Mouse (Mus musculus) right cerebral cortex, postnatal 10 days (tissue): ENCODE results near the gene Anp32a.

Experiments used
- DNase-seq, 2 experiments: peaks; one replicate each; pipeline ENCODE4 v3.0.0; 2021; ENCODE audit warnings: low spot score in 2 of 2

The Anp32a gene

DNA sequence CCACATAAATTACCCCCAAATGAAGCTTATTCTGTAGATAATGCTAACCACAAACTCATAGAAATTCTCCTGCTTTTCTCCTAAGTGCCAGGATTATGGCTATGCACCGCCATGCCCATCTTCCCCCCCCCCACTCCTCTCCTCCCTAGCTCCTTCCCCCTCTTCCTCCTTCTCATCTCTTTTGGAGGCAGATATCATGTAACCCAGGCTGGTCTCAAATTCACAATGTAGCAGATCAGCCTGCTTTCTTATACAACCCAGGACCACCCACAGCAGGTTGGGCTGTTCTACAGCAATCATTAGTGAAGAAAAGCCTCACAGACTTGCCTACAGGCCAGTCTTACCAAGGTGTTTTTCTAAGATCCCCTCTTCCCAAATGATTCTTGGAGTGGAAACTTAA is 60.5 kb downstream of the Anp32a start:
- no peak for DNase-seq

- no peak for DNase-seq
Observed at GRCm38 (mm10) chr9:62406423-62407013, 65.4 kb downstream of the Anp32a start.

GRCm38 (mm10) chr9:62407357-62408146 is 66.5 kb downstream of the Anp32a start:
- DNase-seq: no peak

DNA sequence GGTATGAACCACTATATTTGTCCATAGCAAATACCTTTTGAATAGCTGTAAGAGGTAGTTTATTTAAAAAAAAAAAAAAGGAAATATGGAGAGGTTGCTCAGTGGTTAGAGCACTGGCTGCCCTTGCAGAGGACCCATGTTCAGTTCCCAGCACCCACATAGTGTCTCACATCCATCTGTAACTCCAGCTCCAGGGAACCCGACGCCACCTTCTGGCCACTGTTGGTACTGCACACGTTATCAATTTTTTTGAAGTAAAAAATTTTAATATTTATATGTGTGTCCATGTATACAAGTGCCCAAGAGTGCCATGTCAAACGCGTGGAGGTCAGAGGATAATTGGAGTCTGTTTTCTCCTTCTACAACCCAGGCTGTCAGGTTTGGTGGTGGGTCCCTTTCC is 77.6 kb downstream of the Anp32a start:
- DNase-seq: no peak

DNA sequence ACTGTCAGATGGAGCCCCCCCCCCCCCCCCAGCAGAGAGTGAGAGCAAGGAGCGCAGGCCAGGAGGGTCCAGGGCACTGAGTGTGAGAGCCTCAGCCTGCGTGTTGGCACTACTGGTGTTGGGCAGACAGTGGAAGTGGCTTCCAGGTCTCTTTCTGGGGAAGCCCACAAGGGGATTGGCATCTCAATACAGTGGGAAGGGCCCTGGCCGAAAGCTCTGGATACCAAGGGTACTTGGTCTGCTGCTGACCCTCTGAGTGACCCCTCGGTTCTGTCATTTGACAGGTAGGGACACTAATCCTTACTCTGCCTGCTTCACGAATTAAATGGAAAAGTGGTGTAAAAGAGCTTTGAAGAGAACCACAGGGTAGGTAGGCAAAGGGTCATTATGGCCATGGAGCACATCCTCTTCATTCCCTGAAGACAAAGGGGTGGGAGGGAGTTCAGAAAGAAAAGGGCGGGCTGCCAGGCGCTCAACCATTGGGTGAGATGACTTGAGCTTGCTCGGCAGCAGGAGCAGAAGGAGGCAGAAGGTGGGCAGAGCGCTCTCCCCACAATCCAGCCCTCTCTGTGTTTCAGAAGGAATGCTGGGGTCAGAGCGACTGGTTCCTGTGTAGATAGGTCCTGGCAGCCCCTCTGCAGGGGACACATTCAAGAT is 79.3 kb downstream of the Anp32a start:
- no peak for DNase-seq

GRCm38 (mm10) chr9:62421027-62421426 is 79.9 kb downstream of the Anp32a start:
- peak; percentile 72 to 75 for DNase-seq

GRCm38 (mm10) chr9:62421911-62422310 is 80.8 kb downstream of the Anp32a start:
- no peak for DNase-seq

- DNase-seq: no peak
Observed at GRCm38 (mm10) chr9:62422926-62423325, 81.8 kb downstream of the Anp32a start.

DNA sequence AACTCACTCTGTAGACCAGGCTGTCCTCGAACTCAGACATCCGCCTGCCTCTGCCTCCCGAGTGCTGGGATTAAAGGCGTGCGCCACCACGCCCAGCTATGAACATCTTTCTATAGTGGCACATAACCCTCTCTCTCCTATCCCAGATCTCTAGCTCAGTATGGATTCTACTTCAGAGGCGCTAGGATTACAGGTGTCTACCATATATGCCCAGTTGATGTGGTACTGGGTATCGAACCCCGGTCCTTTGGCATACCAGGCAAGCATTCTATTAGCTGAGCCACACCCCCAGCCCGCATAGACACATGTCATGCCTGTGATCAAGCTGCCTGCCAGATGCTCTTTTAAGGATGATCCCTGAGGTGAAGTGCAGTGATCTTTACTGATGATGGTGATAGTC is 82.8 kb downstream of the Anp32a start:
- DNase-seq: no peak

GRCm38 (mm10) chr9:62425265-62425664 is 84.2 kb downstream of the Anp32a start:
- DNase-seq: no peak

GRCm38 (mm10) chr9:62426021-62426420 is 84.9 kb downstream of the Anp32a start:
- no peak for DNase-seq

DNA sequence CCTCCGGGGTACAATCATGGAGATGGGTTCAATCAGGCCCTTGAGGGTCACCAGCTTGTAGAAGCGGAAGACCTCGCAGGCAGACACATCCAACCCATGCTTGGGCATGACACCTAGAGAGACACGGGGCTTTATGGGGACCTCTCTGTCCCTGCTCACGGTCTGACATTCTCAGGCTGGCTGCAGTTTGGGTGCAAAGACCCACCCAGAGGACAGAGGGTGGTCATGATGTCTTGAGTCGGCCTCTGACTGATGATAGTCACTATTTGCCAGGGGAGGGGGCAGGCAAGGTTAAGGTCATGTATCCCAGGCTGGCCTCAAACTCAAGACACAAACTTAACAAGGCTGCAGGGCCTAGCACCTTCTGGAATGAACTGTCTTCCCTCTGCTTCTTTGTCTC is 85.4 kb downstream of the Anp32a start:
- DNase-seq: no peak

DNA sequence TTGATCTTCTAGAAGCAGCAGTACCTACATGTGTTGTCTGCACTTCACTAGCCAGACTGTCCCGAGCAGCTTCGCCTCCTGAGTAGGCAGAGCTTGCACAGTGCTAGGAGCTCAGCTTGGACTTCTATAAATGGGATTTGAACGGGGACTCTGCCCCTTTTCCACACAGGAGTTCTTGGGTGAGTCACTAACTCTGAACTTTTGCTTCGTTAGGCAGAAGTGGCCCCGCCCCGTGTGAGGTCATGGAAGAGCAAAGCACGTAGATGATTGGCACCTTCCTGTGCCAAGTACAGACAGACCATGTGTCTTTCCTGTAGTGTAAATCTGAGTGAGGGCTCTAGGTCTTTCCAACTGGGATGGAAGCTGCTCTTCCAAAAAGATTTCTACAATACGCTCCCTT is 85.9 kb downstream of the Anp32a start:
- DNase-seq: no peak
